21 mouse cellular contexts compared by ENCODE assay signal in genomic region chr16:32698550-32698949, GRCm38 (mm10). TPM values are rescaled to one million over a fixed set of nuclear protein-coding genes. Genes with fewer than 3 reads are reported as not detected.
DNase-seq lines count a peak whose midpoint lies in the region; ATAC-seq and TF ChIP-seq lines count a peak whose summit lies in the region.
"Had no signal": no experiment of that assay in that cellular context is flagged by ENCODE, and none has a peak within 500 bp of the region (broad histone marks: within the 10 kb centered on the region; RNA-seq: fewer than 3 reads in every experiment).

No protein-coding gene starts in this region.

- H3K9me3 ChIP-seq in liver, embryonic 13.5 days (replicated peaks), result no peaks in the 10 kb centered on the region
- peaks cover 4% of the 10 kb centered on the region; the same call in 1 of the 2 replicates for H3K9me3 ChIP-seq in intestine, embryonic 16.5 days (ENCODE audit: control insufficient read depth, low read length)
- no peaks in the 10 kb centered on the region for H3K9me3 ChIP-seq in stomach, postnatal 0 days (ENCODE audit: control insufficient read depth, low read length)
- H3K9me3 ChIP-seq: heart, embryonic 15.5 days; limb, embryonic 13.5 days; neural tube, embryonic 13.5 days had no signal

- TF ChIP-seq EP300 in stomach, postnatal 0 days (optimal IDR thresholded peaks at IDR 0.05), result no peak

- H3K4me3 ChIP-seq in liver, embryonic 13.5 days (replicated peaks), result no peak overlapping the region
- H3K4me3 ChIP-seq in intestine, embryonic 16.5 days (ENCODE audit: low read length), result no peak overlapping the region
- no peak overlapping the region for H3K4me3 ChIP-seq in stomach, postnatal 0 days (ENCODE audit: low read depth, low read length)
- H3K4me3 ChIP-seq in gastrocnemius, adult 2 months, result no peak overlapping the region
- H3K4me3 ChIP-seq: heart, embryonic 15.5 days; limb, embryonic 13.5 days; neural tube, embryonic 13.5 days had no signal

- peak; percentile 26; the same call in 1 of the 2 replicates for ATAC-seq in liver, embryonic 13.5 days (ENCODE audit: low read depth)
- ATAC-seq in intestine, embryonic 16.5 days, result peak; percentile 58
- peak; percentile 25; the same call in 1 of the 2 replicates for ATAC-seq in stomach, postnatal 0 days (ENCODE audit: low FRiP score, low TSS enrichment)
- ATAC-seq: forebrain, postnatal 0 days; inflammation-experienced regulatory T-cells, adult 6 months had no signal

- no peaks in the 10 kb centered on the region for H3K27me3 ChIP-seq in liver, embryonic 13.5 days
- H3K27me3 ChIP-seq in intestine, embryonic 16.5 days (replicated peaks; ENCODE audit: control insufficient read depth, insufficient read depth, low read length), result no peaks in the 10 kb centered on the region
- H3K27me3 ChIP-seq in stomach, postnatal 0 days (ENCODE audit: control insufficient read depth, insufficient read depth, low read length), result no peaks in the 10 kb centered on the region
- H3K27me3 ChIP-seq: heart, embryonic 15.5 days; limb, embryonic 13.5 days; neural tube, embryonic 13.5 days had no signal

- H3K27ac ChIP-seq in liver, embryonic 13.5 days, result no peak overlapping the region
- 0 out of 2 replicates have a peak overlapping the region, but pooled peaks have one; percentile 28 for H3K27ac ChIP-seq in intestine, embryonic 16.5 days (ENCODE audit: low read length)
- no peak overlapping the region for H3K27ac ChIP-seq in stomach, postnatal 0 days (replicated peaks)
- no peak overlapping the region for H3K27ac ChIP-seq in gastrocnemius, adult 2 months
- H3K27ac ChIP-seq: heart, embryonic 15.5 days; limb, embryonic 13.5 days; macrophage; neural tube, embryonic 13.5 days had no signal

- H3K36me3 ChIP-seq in liver, embryonic 13.5 days, result no peaks in the 10 kb centered on the region
- H3K36me3 ChIP-seq in intestine, embryonic 16.5 days (ENCODE audit: control insufficient read depth, insufficient read depth, low read length), result no peaks in the 10 kb centered on the region
- no peaks in the 10 kb centered on the region for H3K36me3 ChIP-seq in stomach, postnatal 0 days (ENCODE audit: control insufficient read depth, insufficient read depth, low read length)
- H3K36me3 ChIP-seq: heart, embryonic 15.5 days; limb, embryonic 13.5 days; neural tube, embryonic 13.5 days had no signal

- DNase-seq in adrenal gland, postnatal 14 days, result peak; percentile 36
- no peak for DNase-seq in adrenal gland, postnatal 36 days
- no peak for DNase-seq in liver, embryonic 13.5 days
- no peak for DNase-seq in liver
- no peak for DNase-seq in stomach, postnatal 0 days (ENCODE audit: low spot score)
- no peak for DNase-seq in frontal cortex, adult 2 months (ENCODE audit: extremely low spot score in 1 of 2, low spot score in 1 of 2)
- DNase-seq in gastrocnemius, adult 2 months, result no peak
- DNase-seq: cerebellum, adult 8-10 months; forebrain, postnatal 0 days; lung, adult 18-20 months; midbrain, embryonic 14.5 days; right cerebral cortex, adult 18-20 months; thymus, postnatal 36 days had no signal

- no peak overlapping the region for H3K4me2 ChIP-seq in liver, embryonic 13.5 days
- H3K4me2 ChIP-seq in intestine, embryonic 16.5 days (ENCODE audit: low read depth, low read length), result no peak overlapping the region
- H3K4me2 ChIP-seq in stomach, postnatal 0 days (replicated peaks; ENCODE audit: low read depth), result no peak overlapping the region
- H3K4me2 ChIP-seq: heart, embryonic 15.5 days; limb, embryonic 13.5 days; neural tube, embryonic 13.5 days had no signal

- intact Hi-C loops in gastrocnemius, adult 2 months (cut with DNase I), result loop anchor here (10.0 kb wide), 1 partner anchor 186 kb away; no protein-coding TSS in a partner anchor

- WGBS in liver, embryonic 13.5 days (ENCODE audit: insufficient replicate concordance), result 20% methylated on average over 7 of the region's 7 CpGs
- WGBS in intestine, embryonic 16.5 days, result 36% methylated on average over 7 of the region's 7 CpGs
- WGBS in stomach, postnatal 0 days, result 43% methylated on average over 7 of the region's 7 CpGs

- H3K4me1 ChIP-seq in liver, embryonic 13.5 days (replicated peaks), result peaks cover 10% of the 10 kb centered on the region
- peaks cover 17% of the 10 kb centered on the region for H3K4me1 ChIP-seq in intestine, embryonic 16.5 days (ENCODE audit: control insufficient read depth, insufficient read depth, low read length)
- H3K4me1 ChIP-seq in stomach, postnatal 0 days (replicated peaks; ENCODE audit: control insufficient read depth, insufficient read depth), result no peaks in the 10 kb centered on the region; the same call in 1 of the 2 replicates
- H3K4me1 ChIP-seq: limb, embryonic 13.5 days; neural tube, embryonic 13.5 days had no signal

- H3K9ac ChIP-seq in liver, embryonic 13.5 days, result no peak overlapping the region
- H3K9ac ChIP-seq in intestine, embryonic 16.5 days (ENCODE audit: low read depth, low read length), result peak overlapping the region; percentile 37
- no peak overlapping the region for H3K9ac ChIP-seq in stomach, postnatal 0 days (ENCODE audit: low read length)
- H3K9ac ChIP-seq: forebrain, postnatal 0 days; heart, embryonic 15.5 days; limb, embryonic 13.5 days; neural tube, embryonic 13.5 days had no signal

- TF ChIP-seq CTCF in stomach, postnatal 0 days (IDR thresholded peaks at IDR 0.05; ENCODE audit: low read depth), result no peak
- TF ChIP-seq CTCF in gastrocnemius, adult 2 months (IDR thresholded peaks at IDR 0.05), result no peak

RNA-seq across cellular contexts. Expression of gene Muc4, which starts 37.1 kb away (rescaled TPM):
- not detected in 2 replicates for total RNA-seq in adrenal gland, postnatal 14 days (2021)
- total RNA-seq in adrenal gland, postnatal 36 days (2021), result not detected
- polyA plus RNA-seq in liver, embryonic 13.5 days (2015; fragmentation: Nextera tagmentation; extraction: Ambion mirVana), result 0.54 and 0.67 TPM in 2 replicates
- polyA plus RNA-seq in intestine, embryonic 16.5 days (2015; fragmentation: Nextera tagmentation; extraction: Ambion mirVana), result 1.3 and 2.4 TPM in 2 replicates
- polyA plus RNA-seq in stomach, postnatal 0 days (2015; fragmentation: Nextera tagmentation; extraction: Ambion mirVana), result 2.5 and 2.8 TPM in 2 replicates
- polyA plus RNA-seq in frontal cortex, adult 2 months (2012; rRNA removed), result 0.02 and 0.08 TPM in 2 replicates
- under 1 TPM in 1 of 2 experiments, not detected in 1; 0.22 TPM for total RNA-seq in gastrocnemius, adult 2 months (2021)
- total RNA-seq: forebrain, postnatal 0 days; layer of hippocampus, postnatal 25 days; left cerebral cortex, postnatal 10 days had no signal
- polyA plus RNA-seq: forebrain, postnatal 0 days; heart, embryonic 15.5 days; limb, embryonic 13.5 days; macrophage; neural tube, embryonic 13.5 days had no signal

RNA-seq across cellular contexts. Expression of gene Tnk2, which starts 54.9 kb away (rescaled TPM):
- total RNA-seq in adrenal gland, postnatal 14 days (2021), result 48.5 and 55.4 TPM in 2 replicates
- 10 to 100 TPM; 31.1 to 36.4 TPM for total RNA-seq in adrenal gland, postnatal 36 days (2021)
- 4.2 and 4.9 TPM in 2 replicates for polyA plus RNA-seq in liver, embryonic 13.5 days (2015; fragmentation: Nextera tagmentation; extraction: Ambion mirVana)
- polyA plus RNA-seq in intestine, embryonic 16.5 days (2015; fragmentation: Nextera tagmentation; extraction: Ambion mirVana), result 7.5 and 7.7 TPM in 2 replicates
- 17.1 and 21.0 TPM in 2 replicates for polyA plus RNA-seq in stomach, postnatal 0 days (2015; fragmentation: Nextera tagmentation; extraction: Ambion mirVana)
- 175 and 204 TPM in 2 replicates for polyA plus RNA-seq in frontal cortex, adult 2 months (2012; rRNA removed)
- 10 to 100 TPM; 48.4 to 54.4 TPM for total RNA-seq in gastrocnemius, adult 2 months (2021)
